Comparison of ENCODE assay signal across 8 mouse cellular contexts in the genomic region with DNA sequence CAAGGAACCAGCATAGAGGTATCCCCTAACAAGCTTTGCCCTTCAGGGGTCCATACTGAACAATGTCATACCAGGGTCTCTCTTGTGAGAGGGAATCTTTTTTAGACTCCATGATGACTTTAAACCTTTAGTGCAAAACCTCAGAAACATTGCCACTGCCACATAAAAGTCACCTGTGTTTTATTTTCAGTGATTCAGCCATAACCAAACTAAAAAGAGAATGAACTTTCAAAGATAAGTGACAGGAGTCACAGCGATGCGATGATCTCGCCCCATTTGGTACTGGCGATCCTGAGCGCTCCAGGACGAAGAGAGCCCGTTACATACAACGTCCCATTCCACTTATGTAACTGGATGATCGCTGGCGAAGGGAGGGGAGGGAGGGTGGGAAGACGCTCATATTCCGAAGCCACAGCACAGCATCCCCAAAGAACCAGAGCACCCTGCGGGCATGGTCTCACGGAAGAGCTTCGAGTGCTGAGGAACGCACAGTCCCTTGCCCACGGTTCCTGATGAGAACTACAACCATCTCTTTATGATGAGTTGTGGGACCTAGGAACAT. TPM values are rescaled to one million over a fixed set of nuclear protein-coding genes. Genes with fewer than 3 reads are reported as not detected.
A peak's percentile ranks its signal among the peaks of the same experiment; 100 is the strongest.
DNase-seq lines count a peak whose midpoint lies in the region; ATAC-seq lines count a peak whose summit lies in the region.

No protein-coding gene starts in this region.

- WGBS in heart, embryonic 10.5 days = 13% methylated on average over 17 of the region's 17 CpGs
- WGBS in embryonic facial prominence, embryonic 10.5 days = 25% methylated on average over 17 of the region's 17 CpGs
- WGBS in midbrain, embryonic 11.5 days = 21% methylated on average over 17 of the region's 17 CpGs

- no peaks in the 10 kb centered on the region for H3K9me3 ChIP-seq in heart, embryonic 10.5 days
- H3K9me3 ChIP-seq in embryonic facial prominence, embryonic 10.5 days = no peaks in the 10 kb centered on the region
- no peaks in the 10 kb centered on the region for H3K9me3 ChIP-seq in midbrain, embryonic 11.5 days (ENCODE audit: control insufficient read depth, low read length)

- peaks cover 13% of the 10 kb centered on the region; the same call in 1 of the 2 replicates for H3K27me3 ChIP-seq in heart, embryonic 10.5 days (ENCODE audit: insufficient read depth, poor library complexity, severe bottlenecking)
- H3K27me3 ChIP-seq in embryonic facial prominence, embryonic 10.5 days (replicated peaks; ENCODE audit: low read depth, poor library complexity, severe bottlenecking) = peaks cover 15% of the 10 kb centered on the region
- H3K27me3 ChIP-seq in midbrain, embryonic 11.5 days (ENCODE audit: control insufficient read depth, insufficient read depth, low read length) = no peaks in the 10 kb centered on the region

- peak overlapping the region; percentile 79 for H3K9ac ChIP-seq in midbrain, embryonic 11.5 days (ENCODE audit: low read length)

- H3K27ac ChIP-seq in heart, embryonic 10.5 days = peak overlapping the region; percentile 96
- H3K27ac ChIP-seq in embryonic facial prominence, embryonic 10.5 days (replicated peaks) = peak overlapping the region; percentile 96
- H3K27ac ChIP-seq in midbrain, embryonic 11.5 days (ENCODE audit: low read depth, low read length) = peak overlapping the region; percentile 92

- H3K36me3 ChIP-seq in heart, embryonic 10.5 days = no peaks in the 10 kb centered on the region
- peaks cover 2% of the 10 kb centered on the region; the same call in 1 of the 2 replicates for H3K36me3 ChIP-seq in embryonic facial prominence, embryonic 10.5 days (replicated peaks)
- H3K36me3 ChIP-seq in midbrain, embryonic 11.5 days (ENCODE audit: control insufficient read depth, insufficient read depth, low read length) = no peaks in the 10 kb centered on the region

- peak overlapping the region; percentile 70 for H3K4me3 ChIP-seq in heart, embryonic 10.5 days
- peak overlapping the region; percentile 72 for H3K4me3 ChIP-seq in embryonic facial prominence, embryonic 10.5 days
- H3K4me3 ChIP-seq in midbrain, embryonic 11.5 days (ENCODE audit: low read depth, low read length) = peak overlapping the region; percentile 66

- no peak for DNase-seq in heart, embryonic 10.5 days (ENCODE audit: low spot score)
- no peak for DNase-seq in heart, postnatal 10 days
- DNase-seq in ES-CJ7 (ENCODE audit: low read depth, low spot score) = peak; percentile 4
- no peak for DNase-seq in embryonic facial prominence, embryonic 10.5 days (ENCODE audit: low spot score)
- DNase-seq in midbrain, embryonic 11.5 days (ENCODE audit: low spot score, missing footprints) = no peak
- DNase-seq in layer of hippocampus, postnatal 36 days = no peak
- no peak for DNase-seq in layer of hippocampus, postnatal 10 days (ENCODE audit: low spot score in 2 of 2)

- H3K4me1 ChIP-seq in heart, embryonic 10.5 days = no peaks in the 10 kb centered on the region
- peaks cover 8% of the 10 kb centered on the region; the same call in 1 of the 2 replicates for H3K4me1 ChIP-seq in embryonic facial prominence, embryonic 10.5 days
- H3K4me1 ChIP-seq in midbrain, embryonic 11.5 days (ENCODE audit: control insufficient read depth, insufficient read depth, low read length) = peaks cover 6% of the 10 kb centered on the region; the same call in 1 of the 2 replicates

- ATAC-seq in inflammation-experienced regulatory T-cells, adult 6 months = peak; percentile 2
- ATAC-seq in midbrain, embryonic 11.5 days (ENCODE audit: low FRiP score) = no peak; the same call in 1 of the 2 replicates

- peak overlapping the region; percentile 56 for H3K4me2 ChIP-seq in midbrain, embryonic 11.5 days

- intact Hi-C loops in heart, postnatal 10 days (cut with DNase I) = loop anchor here (10.0 kb wide), 1 partner anchor 60 kb away; the partner anchor contains the start of gene Irak1

RNA-seq across cellular contexts. Expression of gene Opn1mw, which starts 42.9 kb away (rescaled TPM):
- not detected in 2 replicates for polyA plus RNA-seq in heart, embryonic 10.5 days (2016; fragmentation: Nextera tagmentation; extraction: Ambion mirVana)
- total RNA-seq in heart, postnatal 10 days (2021) = not detected
- not detected in 2 replicates for polyA plus RNA-seq in embryonic facial prominence, embryonic 10.5 days (2016; fragmentation: Nextera tagmentation; extraction: Ambion mirVana)
- not detected for polyA plus RNA-seq in inflammation-experienced regulatory T-cells, adult 6 months (2017; shearing (Covaris generic))
- not detected in 2 replicates for polyA plus RNA-seq in midbrain, embryonic 11.5 days (2014; fragmentation: Nextera tagmentation; extraction: Ambion mirVana)
- total RNA-seq in layer of hippocampus, postnatal 36 days (2021) = 1 to 10 TPM; 1.1 TPM
- total RNA-seq in layer of hippocampus, postnatal 10 days (2021) = not detected

RNA-seq across cellular contexts. Expression of gene Mecp2, which starts 50.8 kb away (rescaled TPM):
- polyA plus RNA-seq in heart, embryonic 10.5 days (2016; fragmentation: Nextera tagmentation; extraction: Ambion mirVana) = 11.3 and 13.1 TPM in 2 replicates
- total RNA-seq in heart, postnatal 10 days (2021) = 10 to 100 TPM; 32.9 to 34.3 TPM
- 12.4 and 15.7 TPM in 2 replicates for polyA plus RNA-seq in embryonic facial prominence, embryonic 10.5 days (2016; fragmentation: Nextera tagmentation; extraction: Ambion mirVana)
- polyA plus RNA-seq in inflammation-experienced regulatory T-cells, adult 6 months (2017; shearing (Covaris generic)) = 10 to 100 TPM; 11.5 to 22.5 (median 20.6) TPM
- 15.3 and 17.1 TPM in 2 replicates for polyA plus RNA-seq in midbrain, embryonic 11.5 days (2014; fragmentation: Nextera tagmentation; extraction: Ambion mirVana)
- total RNA-seq in layer of hippocampus, postnatal 36 days (2021) = 10 to 100 TPM; 88.1 to 92.4 TPM
- total RNA-seq in layer of hippocampus, postnatal 10 days (2021) = 10 to 100 TPM; 74.3 to 75.1 TPM
